Mouse (Mus musculus): ENCODE results near the gene Swi5. TPM values are rescaled to one million over a fixed set of nuclear protein-coding genes. Genes with fewer than 3 reads are reported as not detected.

Swi5 gene
- polyA plus RNA-seq, 1 experiment from 2014 or later, result 413 TPM

DNA sequence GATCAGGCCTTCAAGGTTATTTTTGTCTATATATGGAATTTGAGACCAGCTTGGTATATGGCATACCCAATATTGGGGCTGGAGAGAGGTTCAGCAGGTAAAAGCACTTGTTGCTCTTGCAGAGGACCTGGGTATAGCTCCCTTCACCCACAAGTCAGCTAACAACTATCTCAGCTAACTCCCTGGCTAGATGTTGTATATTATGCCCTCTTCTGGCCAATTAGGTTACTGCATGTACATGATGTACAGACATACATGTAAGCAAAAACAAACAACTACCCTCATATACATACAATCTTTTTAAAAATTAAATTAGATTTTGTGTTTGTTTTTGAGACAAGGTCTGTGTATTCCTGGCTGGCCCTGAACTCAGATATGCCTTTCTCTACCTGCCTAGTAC, 1.7 kb upstream of the Swi5 start:
- Histone ChIP-seq H3K9ac (no peak overlapping the region), H3K4me1 (peaks cover 19% of the 10 kb centered on the region), H3K27me3 (no peaks in the 10 kb centered on the region), H3K4me2 (replicated peaks) (peak overlapping the region; percentile 87; the same call in 1 of the 2 replicates), H3K36me3 (peaks cover 27% of the 10 kb centered on the region), H3K27ac (no peak overlapping the region), H3K9me3 (no peaks in the 10 kb centered on the region), H3K4me3 (peak overlapping the region; percentile 98; the same call in 1 of the 2 replicates)
- no peak for ATAC-seq (ENCODE audit: insufficient number of reproducible peaks, insufficient read depth, low FRiP score, low TSS enrichment)

DNA sequence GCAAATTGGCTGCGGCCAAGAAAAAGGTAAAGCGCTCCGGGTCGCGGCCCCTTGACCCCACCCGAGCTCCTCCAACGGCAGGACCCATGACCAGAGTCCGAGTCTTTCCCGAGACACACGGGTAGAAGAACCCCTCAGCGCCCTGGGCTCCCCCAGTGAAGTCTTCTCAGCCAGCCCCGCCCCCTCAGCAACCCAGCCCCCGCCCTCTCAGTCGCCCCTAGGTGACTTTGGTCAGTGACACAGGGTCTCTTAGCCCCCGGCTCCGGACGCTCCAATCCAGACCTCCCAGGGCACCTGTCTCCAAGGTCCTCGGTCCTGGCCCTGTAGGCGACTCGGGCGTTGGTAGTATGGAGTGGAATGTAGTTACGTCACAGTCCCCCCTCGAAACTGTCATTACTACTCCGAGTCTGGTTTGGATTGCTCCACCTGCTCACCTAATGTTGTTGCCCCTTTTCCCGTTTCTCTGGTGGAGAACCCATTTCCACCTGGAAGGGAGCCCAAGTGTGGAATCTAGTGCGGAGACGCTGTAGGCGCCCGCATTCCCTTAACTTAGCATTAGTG, 576 bp upstream of the Swi5 start:
- H3K27ac ChIP-seq, result peak overlapping the region; percentile 58
- peaks cover 31% of the 10 kb centered on the region for H3K36me3 ChIP-seq
- H3K4me2 ChIP-seq (replicated peaks), result peak overlapping the region; percentile 87
- no peaks in the 10 kb centered on the region for H3K9me3 ChIP-seq
- H3K9ac ChIP-seq, result peak overlapping the region; percentile 72
- H3K4me3 ChIP-seq, result peak overlapping the region; percentile 98
- H3K27me3 ChIP-seq, result no peaks in the 10 kb centered on the region
- ATAC-seq (ENCODE audit: insufficient number of reproducible peaks, insufficient read depth, low FRiP score, low TSS enrichment), result peak; percentile 17; the same call in 1 of the 2 replicates
- peaks cover 19% of the 10 kb centered on the region for H3K4me1 ChIP-seq
- 3% methylated on average over 28 of the region's 29 CpGs for WGBS

DNA sequence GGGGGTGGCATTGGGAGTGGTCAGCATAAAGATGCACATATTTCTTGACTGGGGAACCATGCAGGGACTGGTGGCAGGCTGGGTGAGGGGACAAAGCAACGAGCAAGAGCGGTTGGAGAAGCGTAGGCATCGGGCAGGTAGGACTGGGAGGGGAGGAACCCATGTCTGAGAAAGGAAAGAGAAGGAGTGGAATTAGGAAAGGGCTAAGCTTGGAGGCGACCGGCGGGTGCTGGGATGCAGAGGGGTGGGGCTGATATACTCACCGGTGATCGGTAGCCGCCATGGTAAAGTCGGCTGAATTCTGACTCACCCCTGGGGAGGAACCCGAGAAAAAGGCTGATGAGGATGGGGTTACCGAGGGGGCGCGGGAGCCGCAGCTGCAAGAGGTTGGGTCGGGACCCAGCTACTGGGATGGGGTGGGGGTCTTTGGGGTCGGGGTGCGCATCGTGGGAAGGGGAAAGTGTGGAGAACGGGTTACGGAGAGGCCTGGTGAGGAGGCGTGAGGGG, 488 bp downstream of the Swi5 start, which contains the start of gene Golga2:
Gene Golga2 (plus strand): TSS at position 51 of the 507 bp plus-strand sequence.
- Histone ChIP-seq H3K4me3 (peak within 1 kb of the TSS; percentile 98), H3K9me3 (no peaks in the 10 kb centered on the region), H3K4me1 (peaks cover 19% of the 10 kb centered on the region), H3K9ac (peak within 1 kb of the TSS; percentile 96), H3K36me3 (peaks cover 33% of the 10 kb centered on the region), H3K27ac (peak within 1 kb of the TSS; percentile 76), H3K27me3 (no peaks in the 10 kb centered on the region), H3K4me2 (replicated peaks) (peak within 1 kb of the TSS; percentile 87)
- peak; percentile 18; the same call in 1 of the 2 replicates for ATAC-seq (ENCODE audit: insufficient number of reproducible peaks, insufficient read depth, low FRiP score, low TSS enrichment)
- 1% methylated on average over 23 of the region's 23 CpGs for WGBS

DNA sequence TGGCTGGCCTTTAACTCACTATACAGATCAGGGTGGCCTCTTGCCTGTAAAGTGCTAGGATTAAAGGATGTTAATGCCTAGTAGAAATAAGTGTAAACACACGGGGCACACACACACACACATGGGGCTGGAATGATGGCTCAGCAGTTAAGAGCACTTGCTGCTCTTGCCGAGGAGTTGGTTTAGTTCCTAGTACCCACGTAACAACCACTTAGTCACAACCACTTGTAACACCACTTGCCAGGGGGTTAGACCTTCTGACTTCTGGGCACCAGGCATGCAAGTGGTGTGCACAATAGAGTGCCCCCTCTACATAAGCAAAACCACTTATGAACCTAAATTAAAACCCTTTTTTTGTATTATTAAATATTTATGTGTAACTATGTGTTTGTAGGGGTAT, 3.9 kb downstream of the Swi5 start:
- peaks cover 14% of the 10 kb centered on the region for H3K4me1 ChIP-seq
- H3K27me3 ChIP-seq, result no peaks in the 10 kb centered on the region
- H3K9ac ChIP-seq, result no peak overlapping the region
- no peak overlapping the region for H3K4me2 ChIP-seq (replicated peaks)
- ATAC-seq (ENCODE audit: insufficient number of reproducible peaks, insufficient read depth, low FRiP score, low TSS enrichment), result no peak
- H3K4me3 ChIP-seq, result no peak overlapping the region
- WGBS, result 90% methylated on average over 3 of the region's 3 CpGs
- no peak overlapping the region for H3K27ac ChIP-seq
- H3K36me3 ChIP-seq, result peaks cover 63% of the 10 kb centered on the region
- no peaks in the 10 kb centered on the region for H3K9me3 ChIP-seq

DNA sequence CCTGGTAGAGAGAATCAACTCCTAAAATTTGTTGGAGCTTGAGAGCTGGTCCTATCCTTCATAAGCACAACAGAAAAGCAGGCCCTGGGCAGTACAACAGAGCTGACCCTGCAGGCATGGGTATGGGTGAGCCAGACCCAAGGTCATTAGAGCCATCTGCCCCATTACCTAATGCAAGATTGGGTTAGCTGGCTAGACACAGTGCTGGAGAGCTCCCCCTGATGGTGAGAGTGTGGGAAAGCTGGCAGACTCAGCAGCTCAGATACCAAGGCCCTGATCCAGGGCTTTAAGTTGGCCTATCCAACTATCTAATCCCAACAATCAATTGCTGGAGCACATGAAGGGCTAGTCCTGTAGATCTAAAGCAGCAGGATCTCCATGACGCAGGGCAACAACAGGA, 5.1 kb downstream of the Swi5 start:
- H3K9ac ChIP-seq, result no peak overlapping the region
- H3K9me3 ChIP-seq, result no peaks in the 10 kb centered on the region
- no peak for ATAC-seq (ENCODE audit: insufficient number of reproducible peaks, insufficient read depth, low FRiP score, low TSS enrichment)
- WGBS, result 93% methylated on average over 1 of the region's 1 CpGs
- peaks cover 9% of the 10 kb centered on the region for H3K4me1 ChIP-seq
- no peaks in the 10 kb centered on the region for H3K27me3 ChIP-seq
- H3K36me3 ChIP-seq, result peaks cover 74% of the 10 kb centered on the region
- H3K4me3 ChIP-seq, result no peak overlapping the region
- no peak overlapping the region for H3K4me2 ChIP-seq (replicated peaks)
- H3K27ac ChIP-seq, result no peak overlapping the region

DNA sequence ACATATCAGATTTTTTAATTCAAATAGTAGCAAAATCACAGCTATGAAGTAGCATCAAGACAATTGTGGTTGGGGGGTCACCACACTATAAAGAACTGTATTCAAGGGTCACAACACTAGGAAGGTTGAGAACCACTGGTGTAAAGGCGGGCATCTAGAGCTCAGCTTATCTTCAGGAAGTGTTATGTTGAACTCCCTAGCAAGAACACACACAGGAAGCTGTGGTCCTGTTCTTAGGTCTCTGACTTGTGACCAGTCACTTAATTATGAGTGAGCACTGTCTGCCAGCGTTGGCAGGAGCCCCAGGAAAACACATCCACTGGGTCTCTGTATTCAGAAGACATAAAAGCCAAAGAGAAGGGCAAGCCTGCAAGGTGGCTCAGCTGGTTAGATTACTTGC, 5.6 kb downstream of the Swi5 start:
- 90% methylated on average over 2 of the region's 2 CpGs for whole genome bisulfite sequencing
- Histone ChIP-seq H3K4me1 (peaks cover 9% of the 10 kb centered on the region), H3K9me3 (no peaks in the 10 kb centered on the region), H3K9ac (no peak overlapping the region), H3K27ac (no peak overlapping the region), H3K36me3 (peaks cover 77% of the 10 kb centered on the region), H3K27me3 (no peaks in the 10 kb centered on the region), H3K4me3 (no peak overlapping the region), H3K4me2 (replicated peaks) (no peak overlapping the region)
- ATAC-seq (ENCODE audit: insufficient number of reproducible peaks, insufficient read depth, low FRiP score, low TSS enrichment), result no peak

DNA sequence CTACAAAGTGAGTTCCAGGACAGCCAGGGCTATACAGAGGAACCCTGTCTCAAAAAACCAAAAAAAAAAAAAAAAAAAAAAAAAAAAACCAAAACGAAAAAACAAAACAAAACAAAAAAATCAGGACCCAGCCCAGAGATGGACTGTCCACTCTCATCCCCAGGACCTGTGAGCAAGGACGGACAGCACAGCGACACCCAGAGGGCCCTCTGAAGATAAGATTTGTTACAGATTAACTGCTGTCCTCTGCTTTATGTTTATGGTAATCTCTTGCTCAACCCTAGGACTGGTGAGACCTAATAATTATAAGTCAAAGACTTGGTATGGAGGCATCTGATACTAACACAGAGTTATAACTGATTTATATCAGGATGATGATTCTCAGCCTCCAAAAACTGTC, 12.1 kb downstream of the Swi5 start:
- Histone ChIP-seq H3K27me3 (no peaks in the 10 kb centered on the region), H3K9me3 (no peaks in the 10 kb centered on the region), H3K4me3 (no peak overlapping the region), H3K4me1 (no peaks in the 10 kb centered on the region), H3K36me3 (peaks cover 32% of the 10 kb centered on the region), H3K4me2 (replicated peaks) (no peak overlapping the region), H3K27ac (no peak overlapping the region), H3K9ac (no peak overlapping the region)
- no peak for ATAC-seq (ENCODE audit: insufficient number of reproducible peaks, insufficient read depth, low FRiP score, low TSS enrichment)
- WGBS, result 83% methylated on average over 3 of the region's 3 CpGs

DNA sequence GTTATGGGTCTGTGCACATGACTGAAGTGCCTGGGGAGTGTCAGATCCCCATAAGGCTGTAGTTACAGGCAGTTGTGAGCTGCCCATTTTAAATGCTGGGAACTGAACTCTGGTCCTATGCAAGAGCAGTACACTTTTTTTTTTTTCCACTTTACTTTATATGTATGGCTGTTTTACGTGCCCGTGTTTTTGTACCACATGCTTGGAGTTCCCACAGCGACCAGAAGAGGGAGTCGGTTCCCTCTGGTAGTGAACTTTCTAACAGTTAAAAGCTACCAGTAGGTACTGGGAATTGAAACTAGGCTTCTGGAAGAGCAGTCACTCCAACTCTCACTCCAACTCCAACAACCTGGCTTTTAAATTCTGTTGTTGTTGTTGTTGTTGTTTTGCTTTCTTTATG, 27.2 kb downstream of the Swi5 start:
- H3K27ac ChIP-seq, result no peak overlapping the region
- peak overlapping the region; percentile 78; the same call in 1 of the 2 replicates for H3K4me3 ChIP-seq
- ATAC-seq (ENCODE audit: insufficient number of reproducible peaks, insufficient read depth, low FRiP score, low TSS enrichment), result no peak

DNA sequence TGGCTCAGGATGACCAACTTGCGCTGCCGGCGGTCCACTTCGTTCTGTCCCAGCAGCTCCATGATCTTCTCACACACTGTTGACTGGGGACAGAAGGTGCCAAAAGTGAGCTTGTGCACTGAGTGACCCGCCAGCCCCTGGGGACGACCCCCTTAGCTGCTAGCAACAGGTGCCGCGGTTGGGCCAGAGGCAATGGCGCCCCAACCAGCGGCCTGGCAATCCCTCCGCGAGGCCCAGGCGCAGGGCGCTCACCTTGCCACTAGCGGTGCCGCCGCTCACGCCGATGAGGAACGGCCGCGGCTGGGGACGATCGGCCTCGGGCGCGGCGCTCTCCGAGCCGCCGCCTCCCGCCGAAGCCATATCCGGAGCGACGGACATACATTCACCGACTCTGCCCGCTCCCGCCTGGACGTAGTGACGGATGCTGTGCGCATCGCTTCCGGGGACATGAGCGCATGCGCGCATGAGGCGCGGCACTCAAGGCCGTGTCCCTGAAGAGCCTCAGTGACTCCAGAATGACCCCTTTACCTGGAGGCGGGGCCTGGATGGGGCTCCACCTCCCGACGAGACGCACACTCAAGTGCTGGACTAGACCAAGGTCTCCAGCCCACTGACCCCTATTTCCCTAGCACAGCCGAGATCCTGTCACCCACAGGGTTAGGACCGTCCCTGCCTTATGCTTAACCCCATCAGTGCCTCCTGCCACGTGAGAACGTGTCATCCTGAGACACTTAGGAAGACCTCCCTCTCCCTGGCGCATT, 28.0 kb downstream of the Swi5 start, which contains the start of gene Uck1:
Gene Uck1 (minus strand): TSS at position 503 of the 761 bp plus-strand sequence.
- Histone ChIP-seq H3K4me1 (peaks cover 7% of the 10 kb centered on the region), H3K27me3 (no peaks in the 10 kb centered on the region), H3K36me3 (peaks cover 27% of the 10 kb centered on the region), H3K9me3 (no peaks in the 10 kb centered on the region), H3K4me3 (peak within 1 kb of the TSS; percentile 78), H3K9ac (peak within 1 kb of the TSS; percentile 82), H3K4me2 (replicated peaks) (peak within 1 kb of the TSS; percentile 58), H3K27ac (0 out of 2 replicates have a peak within 1 kb of the TSS, but pooled peaks have one; percentile 0)
- WGBS, result 2% methylated on average over 59 of the region's 59 CpGs
- peak; percentile 84 for ATAC-seq (ENCODE audit: insufficient number of reproducible peaks, insufficient read depth, low FRiP score, low TSS enrichment)

More for the DNA sequence above, 27.2 kb downstream of the Swi5 start:
- Histone ChIP-seq H3K4me1 (peaks cover 7% of the 10 kb centered on the region), H3K9ac (no peak overlapping the region), H3K36me3 (peaks cover 26% of the 10 kb centered on the region), H3K4me2 (replicated peaks) (no peak overlapping the region), H3K27me3 (no peaks in the 10 kb centered on the region), H3K9me3 (no peaks in the 10 kb centered on the region)
- WGBS, result 24% methylated on average over 4 of the region's 4 CpGs

DNA sequence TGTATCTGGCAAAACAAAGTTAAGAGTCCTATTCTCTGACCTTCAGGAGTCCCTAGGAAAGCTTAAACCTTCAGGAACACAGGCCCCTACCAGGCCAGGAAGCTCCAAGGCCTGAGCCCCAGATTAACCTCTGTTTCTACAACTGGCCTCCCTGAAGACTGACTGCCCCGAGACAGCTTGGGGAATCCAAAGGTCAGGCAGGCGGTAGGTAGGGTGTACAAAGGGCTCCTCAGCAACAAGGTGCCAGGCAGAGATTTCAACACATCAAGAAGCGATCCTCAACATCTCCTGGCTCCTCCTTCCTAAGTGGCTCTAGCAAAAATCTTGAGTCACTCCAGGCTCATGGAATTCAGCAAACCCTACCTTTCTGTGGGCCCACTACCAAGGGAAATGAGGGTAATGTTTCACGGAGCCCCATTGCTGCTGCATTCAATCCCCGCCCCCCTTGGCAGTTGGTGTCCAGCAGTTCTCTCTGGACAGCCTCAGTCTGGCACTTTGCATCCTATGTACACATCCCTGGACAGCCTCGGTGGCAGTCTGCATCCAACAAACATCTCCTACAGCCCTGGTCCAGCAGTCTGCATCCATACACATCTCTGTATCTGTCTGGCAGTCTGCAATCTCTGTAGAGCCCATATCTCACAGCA, 28.9 kb downstream of the Swi5 start:
- WGBS, result 50% methylated on average over 6 of the region's 6 CpGs
- H3K27ac ChIP-seq, result no peak overlapping the region
- no peak for ATAC-seq (ENCODE audit: insufficient number of reproducible peaks, insufficient read depth, low FRiP score, low TSS enrichment)
- peaks cover 7% of the 10 kb centered on the region for H3K4me1 ChIP-seq
- peak overlapping the region; percentile 58 for H3K4me2 ChIP-seq (replicated peaks)
- peak overlapping the region; percentile 78 for H3K4me3 ChIP-seq
- peak overlapping the region; percentile 82 for H3K9ac ChIP-seq
- H3K9me3 ChIP-seq, result no peaks in the 10 kb centered on the region
- no peaks in the 10 kb centered on the region for H3K27me3 ChIP-seq
- H3K36me3 ChIP-seq, result peaks cover 35% of the 10 kb centered on the region

DNA sequence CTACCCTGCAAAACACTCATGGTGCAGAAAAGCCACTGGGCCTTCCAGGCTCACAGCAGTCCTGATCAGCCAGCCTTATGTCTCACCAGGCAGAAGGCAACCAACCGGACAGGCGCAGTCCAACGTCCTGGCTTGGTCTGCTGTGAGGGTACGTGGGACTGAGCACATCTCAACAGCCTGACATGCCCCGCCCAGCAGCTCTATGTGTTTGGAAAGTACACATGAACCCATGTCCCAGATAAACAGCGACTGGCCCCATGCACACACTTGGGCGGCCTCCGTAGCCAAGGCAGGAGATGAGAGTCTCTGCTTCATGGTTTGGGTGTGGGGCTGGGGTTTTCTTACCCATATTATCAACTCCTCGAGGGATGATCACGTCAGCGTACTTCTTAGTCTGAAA, 31.6 kb downstream of the Swi5 start:
- Histone ChIP-seq H3K4me1 (peaks cover 7% of the 10 kb centered on the region), H3K4me2 (replicated peaks) (no peak overlapping the region), H3K4me3 (no peak overlapping the region), H3K36me3 (peaks cover 63% of the 10 kb centered on the region), H3K27ac (no peak overlapping the region), H3K27me3 (no peaks in the 10 kb centered on the region), H3K9me3 (no peaks in the 10 kb centered on the region), H3K9ac (no peak overlapping the region)
- no peak for ATAC-seq (ENCODE audit: insufficient number of reproducible peaks, insufficient read depth, low FRiP score, low TSS enrichment)
- WGBS, result 95% methylated on average over 11 of the region's 11 CpGs
